Mouse (Mus musculus) bone marrow, adult 2 months (tissue): ENCODE measurements around the gene Trim24.

Source experiments
- CTCF ChIP-seq: fragments of 200-500 bp; IDR thresholded peaks from 2 replicates; pipeline ENCODE4 v1.5.1; 2011; ENCODE audit warnings: low read length, control low read depth; ENCODE audit not compliant: control insufficient read depth, insufficient read depth
- POLR2A ChIP-seq: fragments of 200-500 bp; IDR thresholded peaks from 2 replicates; pipeline ENCODE4 v1.6.1; 2011; ENCODE audit warnings: low read depth, mild to moderate bottlenecking, control low read depth, low read length, borderline replicate concordance; ENCODE audit not compliant: control insufficient read depth

DNA sequence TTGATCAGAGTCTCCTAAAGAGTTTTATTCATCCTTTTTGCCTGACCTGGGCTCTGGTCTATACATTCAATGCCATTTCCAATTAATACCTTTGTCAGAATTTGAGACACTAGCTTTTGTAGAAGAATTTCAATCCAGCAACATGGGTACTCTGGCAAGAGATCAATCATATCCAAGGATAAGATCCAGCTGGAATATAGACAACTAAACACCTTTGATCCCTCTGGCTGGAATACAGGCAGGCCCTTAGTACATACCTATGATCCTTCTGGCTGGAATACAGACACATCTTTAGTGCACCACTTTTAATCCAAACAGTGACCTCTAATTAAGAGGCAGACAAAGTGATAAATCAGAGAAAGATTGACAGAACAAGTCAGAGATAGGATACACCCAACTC, 3.1 kb downstream of the Trim24 start:
- TF ChIP-seq CTCF (no peak), POLR2A (no peak)
